11 mouse cellular contexts compared by ENCODE assay signal in the genomic region with DNA sequence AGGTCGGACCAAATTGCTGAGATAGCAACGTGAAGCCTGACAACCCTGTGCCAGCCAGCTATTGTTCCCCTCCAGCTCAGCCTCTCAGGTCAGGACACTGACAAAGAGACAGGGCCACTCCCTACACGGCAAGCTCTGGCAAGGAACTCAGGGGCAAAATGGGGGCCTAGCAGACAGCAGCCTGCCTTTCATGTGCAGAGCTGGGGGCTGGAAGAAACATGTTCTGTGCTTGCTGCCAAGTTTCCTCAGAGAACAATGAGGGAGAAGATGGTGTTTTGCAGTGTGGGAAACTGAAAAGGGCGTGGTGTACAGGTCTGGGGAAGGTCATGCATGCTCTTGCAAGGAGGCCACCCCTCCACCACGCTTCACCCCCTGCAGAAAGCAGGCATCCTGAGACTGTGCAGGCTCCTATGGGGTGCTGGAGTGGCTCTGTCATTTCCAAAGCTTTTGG.
A peak's percentile ranks its signal among the peaks of the same experiment; 100 is the strongest.
DNase-seq lines count a peak whose midpoint lies in the region; ATAC-seq and TF ChIP-seq lines count a peak whose summit lies in the region.
"Had no signal": no experiment of that assay in that cellular context is flagged by ENCODE, and none has a peak within 500 bp of the region (broad histone marks: within the 10 kb centered on the region; RNA-seq: fewer than 3 reads in every experiment).

No protein-coding gene starts in this region.

- no peak for TF ChIP-seq CTCF in heart, postnatal 0 days (IDR thresholded peaks at IDR 0.05; ENCODE audit: low read depth)
- TF ChIP-seq CTCF in liver, postnatal 0 days (IDR thresholded peaks at IDR 0.05; ENCODE audit: low read depth) = no peak

- no peak for ATAC-seq in midbrain, embryonic 14.5 days (ENCODE audit: low FRiP score, low TSS enrichment)
- peak; percentile 73; the same call in 1 of the 2 replicates for ATAC-seq in embryonic facial prominence, embryonic 15.5 days (ENCODE audit: insufficient number of reproducible peaks, low FRiP score, low TSS enrichment, low read depth)
- peak; percentile 73 for ATAC-seq in heart, postnatal 0 days (ENCODE audit: insufficient read depth, low read depth)
- no peak for ATAC-seq in liver, embryonic 12.5 days
- no peak for ATAC-seq in liver, postnatal 0 days

- 0 out of 2 replicates have a peak, but pooled peaks cover 6% of the 10 kb centered on the region for H3K9me3 ChIP-seq in midbrain, embryonic 10.5 days (replicated peaks)
- H3K9me3 ChIP-seq in midbrain, embryonic 14.5 days (ENCODE audit: control insufficient read depth, low read length) = no peaks in the 10 kb centered on the region
- no peaks in the 10 kb centered on the region for H3K9me3 ChIP-seq in embryonic facial prominence, embryonic 15.5 days (replicated peaks)
- H3K9me3 ChIP-seq in heart, postnatal 0 days (replicated peaks; ENCODE audit: control insufficient read depth, low read length) = no peaks in the 10 kb centered on the region
- H3K9me3 ChIP-seq in liver, embryonic 12.5 days (replicated peaks) = no peaks in the 10 kb centered on the region
- H3K9me3 ChIP-seq in liver, postnatal 0 days (ENCODE audit: low read length) = no peaks in the 10 kb centered on the region
- H3K9me3 ChIP-seq: G1E; liver, embryonic 15.5 days had no signal

- H3K4me1 ChIP-seq in midbrain, embryonic 10.5 days = peaks cover 27% of the 10 kb centered on the region
- 0 out of 2 replicates have a peak, but pooled peaks cover 5% of the 10 kb centered on the region for H3K4me1 ChIP-seq in midbrain, embryonic 14.5 days (ENCODE audit: control insufficient read depth, insufficient read depth, low read length)
- peaks cover 30% of the 10 kb centered on the region for H3K4me1 ChIP-seq in embryonic facial prominence, embryonic 15.5 days
- H3K4me1 ChIP-seq in heart, postnatal 0 days (ENCODE audit: control insufficient read depth, insufficient read depth) = peaks cover 13% of the 10 kb centered on the region; the same call in 1 of the 2 replicates
- no peaks in the 10 kb centered on the region for H3K4me1 ChIP-seq in liver, embryonic 12.5 days
- H3K4me1 ChIP-seq in liver, postnatal 0 days (ENCODE audit: insufficient read depth) = no peaks in the 10 kb centered on the region
- H3K4me1 ChIP-seq: liver, embryonic 15.5 days had no signal

- no peak overlapping the region for H3K4me2 ChIP-seq in midbrain, embryonic 14.5 days (ENCODE audit: low read length)
- H3K4me2 ChIP-seq in embryonic facial prominence, embryonic 15.5 days (replicated peaks) = no peak overlapping the region
- H3K4me2 ChIP-seq in heart, postnatal 0 days (ENCODE audit: low read depth, low read length) = no peak overlapping the region
- H3K4me2 ChIP-seq in liver, embryonic 12.5 days = no peak overlapping the region
- no peak overlapping the region for H3K4me2 ChIP-seq in liver, postnatal 0 days (ENCODE audit: low read depth, low read length)
- H3K4me2 ChIP-seq: liver, embryonic 15.5 days had no signal

- no peak for DNase-seq in midbrain, embryonic 10.5 days (ENCODE audit: low spot score)
- DNase-seq in midbrain, embryonic 14.5 days = no peak
- DNase-seq in heart, postnatal 0 days (ENCODE audit: low spot score) = peak; percentile 42
- DNase-seq in lung, postnatal 4 days = peak; percentile 53 to 70
- no peak for DNase-seq in spleen, adult 12 weeks (ENCODE audit: low spot score)
- DNase-seq in liver, postnatal 0 days = no peak
- DNase-seq: kidney, postnatal 14 days had no signal

- H3K27me3 ChIP-seq in midbrain, embryonic 10.5 days (ENCODE audit: low read depth, poor library complexity, severe bottlenecking) = peaks cover 3% of the 10 kb centered on the region; the same call in 1 of the 2 replicates
- no peaks in the 10 kb centered on the region for H3K27me3 ChIP-seq in midbrain, embryonic 14.5 days (ENCODE audit: control insufficient read depth, insufficient read depth, low read length)
- H3K27me3 ChIP-seq in embryonic facial prominence, embryonic 15.5 days = no peaks in the 10 kb centered on the region
- H3K27me3 ChIP-seq in heart, postnatal 0 days (ENCODE audit: control insufficient read depth, insufficient read depth, low read length) = no peaks in the 10 kb centered on the region
- no peaks in the 10 kb centered on the region for H3K27me3 ChIP-seq in liver, embryonic 12.5 days (replicated peaks)
- no peaks in the 10 kb centered on the region for H3K27me3 ChIP-seq in liver, postnatal 0 days (ENCODE audit: insufficient read depth, low read length)
- H3K27me3 ChIP-seq: liver, embryonic 15.5 days had no signal

- H3K36me3 ChIP-seq in midbrain, embryonic 10.5 days = no peaks in the 10 kb centered on the region
- H3K36me3 ChIP-seq in midbrain, embryonic 14.5 days (ENCODE audit: control insufficient read depth, insufficient read depth, low read length) = no peaks in the 10 kb centered on the region
- no peaks in the 10 kb centered on the region for H3K36me3 ChIP-seq in embryonic facial prominence, embryonic 15.5 days
- no peaks in the 10 kb centered on the region for H3K36me3 ChIP-seq in heart, postnatal 0 days (replicated peaks; ENCODE audit: control insufficient read depth, insufficient read depth, low read length)
- H3K36me3 ChIP-seq in liver, embryonic 12.5 days = no peaks in the 10 kb centered on the region
- H3K36me3 ChIP-seq in liver, postnatal 0 days (replicated peaks; ENCODE audit: insufficient read depth, low read length) = no peaks in the 10 kb centered on the region
- H3K36me3 ChIP-seq: G1E; liver, embryonic 15.5 days had no signal

- no peak overlapping the region for H3K4me3 ChIP-seq in midbrain, embryonic 10.5 days
- no peak overlapping the region for H3K4me3 ChIP-seq in midbrain, embryonic 14.5 days (replicated peaks; ENCODE audit: low read depth, low read length)
- no peak overlapping the region for H3K4me3 ChIP-seq in embryonic facial prominence, embryonic 15.5 days (replicated peaks)
- H3K4me3 ChIP-seq in heart, postnatal 0 days (ENCODE audit: low read depth, low read length) = no peak overlapping the region
- no peak overlapping the region for H3K4me3 ChIP-seq in liver, embryonic 12.5 days
- no peak overlapping the region for H3K4me3 ChIP-seq in liver, postnatal 0 days (ENCODE audit: low read depth, low read length)
- H3K4me3 ChIP-seq: liver, embryonic 15.5 days had no signal

- H3K27ac ChIP-seq in midbrain, embryonic 10.5 days (replicated peaks) = peak overlapping the region; percentile 35
- H3K27ac ChIP-seq in midbrain, embryonic 14.5 days (replicated peaks; ENCODE audit: low read depth, low read length) = no peak overlapping the region
- peak overlapping the region; percentile 81 for H3K27ac ChIP-seq in embryonic facial prominence, embryonic 15.5 days (replicated peaks)
- H3K27ac ChIP-seq in heart, postnatal 0 days (ENCODE audit: low read depth) = peak overlapping the region; percentile 43
- H3K27ac ChIP-seq in liver, embryonic 12.5 days = no peak overlapping the region
- no peak overlapping the region for H3K27ac ChIP-seq in liver, postnatal 0 days (ENCODE audit: low read depth)
- H3K27ac ChIP-seq: liver, embryonic 15.5 days had no signal

- no peak overlapping the region for H3K9ac ChIP-seq in midbrain, embryonic 14.5 days (replicated peaks; ENCODE audit: low read length)
- 0 out of 2 replicates have a peak overlapping the region, but pooled peaks have one; percentile 6 for H3K9ac ChIP-seq in embryonic facial prominence, embryonic 15.5 days
- no peak overlapping the region for H3K9ac ChIP-seq in heart, postnatal 0 days (replicated peaks; ENCODE audit: low read depth, low read length)
- no peak overlapping the region for H3K9ac ChIP-seq in liver, embryonic 12.5 days
- no peak overlapping the region for H3K9ac ChIP-seq in liver, postnatal 0 days (replicated peaks)
- H3K9ac ChIP-seq: liver, embryonic 15.5 days had no signal

- TF ChIP-seq EP300 in heart, postnatal 0 days (IDR thresholded peaks at IDR 0.05; ENCODE audit: low read depth) = no peak
- TF ChIP-seq EP300 in liver, postnatal 0 days (IDR thresholded peaks at IDR 0.05; ENCODE audit: low read depth) = no peak

- 44% methylated on average over 5 of the region's 5 CpGs for WGBS in midbrain, embryonic 10.5 days
- WGBS in midbrain, embryonic 14.5 days = 27% methylated on average over 5 of the region's 5 CpGs
- 25% methylated on average over 5 of the region's 5 CpGs for WGBS in embryonic facial prominence, embryonic 15.5 days
- 21% methylated on average over 5 of the region's 5 CpGs for WGBS in heart, postnatal 0 days
- 44% methylated on average over 5 of the region's 5 CpGs for WGBS in liver, embryonic 12.5 days (ENCODE audit: insufficient replicate concordance)
- 36% methylated on average over 5 of the region's 5 CpGs for WGBS in liver, postnatal 0 days (ENCODE audit: insufficient replicate concordance)

Comparison
In these comparisons a context has a peak if more than half of its experiments do, and no peak if none do; other contexts are left out.
1. H3K27ac ChIP-seq: peak in midbrain, embryonic 10.5 days (single experiment), embryonic facial prominence, embryonic 15.5 days (single experiment) and heart, postnatal 0 days (single experiment); none in midbrain, embryonic 14.5 days (single experiment), liver, embryonic 12.5 days (single experiment) and liver, postnatal 0 days (single experiment).
2. DNase-seq: peak in heart, postnatal 0 days (single experiment) and lung, postnatal 4 days (2 of 2); none in midbrain, embryonic 10.5 days (single experiment), midbrain, embryonic 14.5 days (single experiment), spleen, adult 12 weeks (single experiment) and liver, postnatal 0 days (single experiment).
3. ATAC-seq: peak in embryonic facial prominence, embryonic 15.5 days (single experiment) and heart, postnatal 0 days (single experiment); none in midbrain, embryonic 14.5 days (single experiment), liver, embryonic 12.5 days (single experiment) and liver, postnatal 0 days (single experiment).